Mouse (Mus musculus): ENCODE results near the gene Cldn22. TPM values are rescaled to one million over a fixed set of nuclear protein-coding genes. Genes with fewer than 3 reads are reported as not detected.

Cldn22 gene
- polyA plus RNA-seq, 1 experiment from 2014 or later, result not detected

GRCm38 (mm10) chr8:47843063-47843462, 18.8 kb downstream of the Cldn22 start:
- no peak for DNase-seq (ENCODE audit: extremely low spot score, low spot score)
- H3K4me3 ChIP-seq, result no peak overlapping the region
- H3K27me3 ChIP-seq (ENCODE audit: poor library complexity, severe bottlenecking), result no peaks in the 10 kb centered on the region
- H3K36me3 ChIP-seq (replicated peaks), result peaks cover 87% of the 10 kb centered on the region
- 0 out of 2 replicates have a peak overlapping the region, but pooled peaks have one; percentile 46 for H3K27ac ChIP-seq
- 0 out of 2 replicates have a peak, but pooled peaks cover 3% of the 10 kb centered on the region for H3K9me3 ChIP-seq
- no peaks in the 10 kb centered on the region for H3K4me1 ChIP-seq
- 93% methylated on average over 7 of the region's 7 CpGs for WGBS

GRCm38 (mm10) chr8:47843651-47844050, 19.4 kb downstream of the Cldn22 start:
- Histone ChIP-seq H3K4me1 (no peaks in the 10 kb centered on the region), H3K36me3 (replicated peaks) (peaks cover 91% of the 10 kb centered on the region), H3K4me3 (no peak overlapping the region), H3K9me3 (0 out of 2 replicates have a peak, but pooled peaks cover 3% of the 10 kb centered on the region), H3K27me3 (ENCODE audit: poor library complexity, severe bottlenecking) (no peaks in the 10 kb centered on the region), H3K27ac (no peak overlapping the region)
- WGBS, result 96% methylated on average over 10 of the region's 10 CpGs
- no peak for DNase-seq (ENCODE audit: extremely low spot score, low spot score)

GRCm38 (mm10) chr8:47845956-47846355, 21.7 kb downstream of the Cldn22 start:
- DNase-seq (ENCODE audit: extremely low spot score, low spot score), result no peak
- 89% methylated on average over 13 of the region's 13 CpGs for WGBS
- H3K36me3 ChIP-seq (replicated peaks), result peaks cover 93% of the 10 kb centered on the region

GRCm38 (mm10) chr8:47847161-47847560, 22.9 kb downstream of the Cldn22 start:
- no peak for DNase-seq (ENCODE audit: extremely low spot score, low spot score)
- H3K27ac ChIP-seq, result no peak overlapping the region
- 93% methylated on average over 14 of the region's 14 CpGs for WGBS
- no peak overlapping the region for H3K4me3 ChIP-seq
- H3K4me1 ChIP-seq, result peaks cover 4% of the 10 kb centered on the region; the same call in 1 of the 2 replicates
- H3K36me3 ChIP-seq (replicated peaks), result peaks cover 84% of the 10 kb centered on the region
- no peaks in the 10 kb centered on the region for H3K9me3 ChIP-seq
- H3K27me3 ChIP-seq (ENCODE audit: poor library complexity, severe bottlenecking), result no peaks in the 10 kb centered on the region

More at GRCm38 (mm10) chr8:47845956-47846355, 21.7 kb downstream of the Cldn22 start:
- Histone ChIP-seq H3K27ac (no peak overlapping the region), H3K4me3 (no peak overlapping the region), H3K4me1 (no peaks in the 10 kb centered on the region), H3K9me3 (no peaks in the 10 kb centered on the region), H3K27me3 (ENCODE audit: poor library complexity, severe bottlenecking) (no peaks in the 10 kb centered on the region)

GRCm38 (mm10) chr8:47847931-47848330, 23.6 kb downstream of the Cldn22 start:
- H3K27ac ChIP-seq, result no peak overlapping the region
- no peak overlapping the region for H3K4me3 ChIP-seq
- WGBS, result 94% methylated on average over 6 of the region's 6 CpGs
- no peaks in the 10 kb centered on the region for H3K9me3 ChIP-seq
- DNase-seq (ENCODE audit: extremely low spot score, low spot score), result no peak
- H3K27me3 ChIP-seq (ENCODE audit: poor library complexity, severe bottlenecking), result no peaks in the 10 kb centered on the region
- peaks cover 78% of the 10 kb centered on the region for H3K36me3 ChIP-seq (replicated peaks)
- H3K4me1 ChIP-seq, result peaks cover 7% of the 10 kb centered on the region; the same call in 1 of the 2 replicates

- 85% methylated on average over 8 of the region's 8 CpGs for WGBS
- DNase-seq (ENCODE audit: extremely low spot score, low spot score), result no peak
- no peaks in the 10 kb centered on the region for H3K9me3 ChIP-seq
- H3K4me1 ChIP-seq, result peaks cover 7% of the 10 kb centered on the region; the same call in 1 of the 2 replicates
- peaks cover 79% of the 10 kb centered on the region for H3K36me3 ChIP-seq (replicated peaks)
- no peak overlapping the region for H3K4me3 ChIP-seq
- H3K27me3 ChIP-seq (ENCODE audit: poor library complexity, severe bottlenecking), result no peaks in the 10 kb centered on the region
- no peak overlapping the region for H3K27ac ChIP-seq
These were observed 25.6 kb downstream of the Cldn22 start for GRCm38 (mm10) chr8:47849842-47850241.

- Histone ChIP-seq H3K9me3 (no peaks in the 10 kb centered on the region), H3K36me3 (replicated peaks) (peaks cover 79% of the 10 kb centered on the region), H3K4me3 (no peak overlapping the region), H3K4me1 (peaks cover 7% of the 10 kb centered on the region; the same call in 1 of the 2 replicates), H3K27ac (no peak overlapping the region), H3K27me3 (ENCODE audit: poor library complexity, severe bottlenecking) (no peaks in the 10 kb centered on the region)
- 74% methylated on average over 12 of the region's 12 CpGs for WGBS
- DNase-seq (ENCODE audit: extremely low spot score, low spot score), result no peak
These were observed 27.7 kb downstream of the Cldn22 start for GRCm38 (mm10) chr8:47851824-47852502.

- peaks cover 7% of the 10 kb centered on the region; the same call in 1 of the 2 replicates for H3K4me1 ChIP-seq
- H3K27me3 ChIP-seq (ENCODE audit: poor library complexity, severe bottlenecking), result no peaks in the 10 kb centered on the region
- H3K27ac ChIP-seq, result no peak overlapping the region
- H3K9me3 ChIP-seq, result no peaks in the 10 kb centered on the region
- DNase-seq (ENCODE audit: extremely low spot score, low spot score), result no peak
- H3K36me3 ChIP-seq (replicated peaks), result peaks cover 75% of the 10 kb centered on the region
- 86% methylated on average over 5 of the region's 5 CpGs for WGBS
- no peak overlapping the region for H3K4me3 ChIP-seq
These were observed 28.5 kb downstream of the Cldn22 start for GRCm38 (mm10) chr8:47852737-47853136.

- no peaks in the 10 kb centered on the region for H3K27me3 ChIP-seq (ENCODE audit: poor library complexity, severe bottlenecking)
- peaks cover 7% of the 10 kb centered on the region; the same call in 1 of the 2 replicates for H3K4me1 ChIP-seq
- 91% methylated on average over 5 of the region's 5 CpGs for WGBS
- H3K36me3 ChIP-seq (replicated peaks), result peaks cover 75% of the 10 kb centered on the region
- no peak for DNase-seq (ENCODE audit: extremely low spot score, low spot score)
- H3K4me3 ChIP-seq, result no peak overlapping the region
- H3K9me3 ChIP-seq, result no peaks in the 10 kb centered on the region
- no peak overlapping the region for H3K27ac ChIP-seq
These were observed 29.1 kb downstream of the Cldn22 start for GRCm38 (mm10) chr8:47853356-47853755.

GRCm38 (mm10) chr8:47859259-47859658, 35.0 kb downstream of the Cldn22 start:
- Histone ChIP-seq H3K4me3 (no peak overlapping the region), H3K27me3 (ENCODE audit: poor library complexity, severe bottlenecking) (no peaks in the 10 kb centered on the region), H3K27ac (no peak overlapping the region), H3K4me1 (no peaks in the 10 kb centered on the region), H3K36me3 (replicated peaks) (peaks cover 78% of the 10 kb centered on the region), H3K9me3 (no peaks in the 10 kb centered on the region)
- DNase-seq (ENCODE audit: extremely low spot score, low spot score), result no peak
- WGBS, result 94% methylated on average over 12 of the region's 12 CpGs

GRCm38 (mm10) chr8:47866568-47866967, 42.3 kb downstream of the Cldn22 start:
- H3K9me3 ChIP-seq, result no peaks in the 10 kb centered on the region
- peaks cover 73% of the 10 kb centered on the region for H3K36me3 ChIP-seq (replicated peaks)
- no peaks in the 10 kb centered on the region for H3K4me1 ChIP-seq
- no peak overlapping the region for H3K27ac ChIP-seq
- DNase-seq (ENCODE audit: extremely low spot score, low spot score), result no peak
- H3K27me3 ChIP-seq (ENCODE audit: poor library complexity, severe bottlenecking), result no peaks in the 10 kb centered on the region
- no peak overlapping the region for H3K4me3 ChIP-seq
- WGBS, result 88% methylated on average over 8 of the region's 8 CpGs

- H3K27me3 ChIP-seq (ENCODE audit: poor library complexity, severe bottlenecking), result no peaks in the 10 kb centered on the region
- H3K9me3 ChIP-seq, result no peaks in the 10 kb centered on the region
- H3K4me1 ChIP-seq, result no peaks in the 10 kb centered on the region
- no peak overlapping the region for H3K4me3 ChIP-seq
- H3K27ac ChIP-seq, result no peak overlapping the region
- WGBS, result 31% methylated on average over 8 of the region's 8 CpGs
- peaks cover 72% of the 10 kb centered on the region for H3K36me3 ChIP-seq (replicated peaks)
- DNase-seq (ENCODE audit: extremely low spot score, low spot score), result peak; percentile 76
These were observed 42.8 kb downstream of the Cldn22 start for GRCm38 (mm10) chr8:47867067-47867466.

- no peak overlapping the region for H3K4me3 ChIP-seq
- 53% methylated on average over 13 of the region's 13 CpGs for WGBS
- no peaks in the 10 kb centered on the region for H3K9me3 ChIP-seq
- H3K27me3 ChIP-seq (ENCODE audit: poor library complexity, severe bottlenecking), result no peaks in the 10 kb centered on the region
- peak; percentile 48 for DNase-seq (ENCODE audit: extremely low spot score, low spot score)
- no peak overlapping the region for H3K27ac ChIP-seq
- H3K36me3 ChIP-seq (replicated peaks), result peaks cover 53% of the 10 kb centered on the region
- no peaks in the 10 kb centered on the region for H3K4me1 ChIP-seq
These were observed 48.3 kb downstream of the Cldn22 start for GRCm38 (mm10) chr8:47872361-47873107.
